Mouse (Mus musculus) c-Kit-positive CD71-positive TER-119-positive erythroid progenitor cells, embryonic 14.5 days (primary cell): Measurements from ENCODE around the gene Luzp4.
"Not testable (repeated sequence)": the region's sequence is repeated elsewhere in the genome, so short reads cannot be mapped to it uniquely, and the experiment has no call there.

ENCODE experiments used
- DNase-seq: peaks from one replicate; pipeline ENCODE4 v3.0.0-alpha.2; 2013; ENCODE audit warnings: low spot score

Luzp4 gene

GRCm38 (mm10) chrX:148857340-148857739, at the start of gene Luzp4:
Gene Luzp4 (plus strand): TSS chrX:148857640.
- DNase-seq, result not testable (repeated sequence)

GRCm38 (mm10) chrX:148841801-148842200, 15.6 kb upstream of the Luzp4 start:
- DNase-seq, result not testable (repeated sequence)
